Mouse (Mus musculus) CH12.LX (cell line): ENCODE data around the gene Agps. TPM values are rescaled to one million over a fixed set of nuclear protein-coding genes. Genes with fewer than 3 reads are reported as not detected.

Source experiments
- DNase-seq: peaks from one replicate; pipeline ENCODE4 v3.0.0-alpha.2; 2013; ENCODE audit errors: extremely low read depth
- H3K27ac ChIP-seq: 2 replicates; pipeline ENCODE4 v1.5.1; 2012; ENCODE audit warnings: low read depth, mild to moderate bottlenecking, control low read depth, moderate library complexity; ENCODE audit not compliant: insufficient read depth
- H3K27me3 ChIP-seq: replicated peaks from 2 replicates; pipeline ENCODE3; 2012; ENCODE audit warnings: inconsistent platforms
- H3K36me3 ChIP-seq, 2 experiments: replicated peaks in 1 of 2; 2 replicates each; pipeline versions ENCODE3 to v1.6.1; 2012; ENCODE audit warnings: inconsistent platforms in 1 of 2, low read length in 1 of 2, mild to moderate bottlenecking in 1 of 2, mixed read lengths in 1 of 2, moderate library complexity in 1 of 2; ENCODE audit not compliant: control insufficient read depth in 1 of 2, insufficient read depth in 1 of 2
- H3K4me1 ChIP-seq, 2 experiments: 2 replicates each; pipeline ENCODE4 v1.6.1; 2012; ENCODE audit warnings: inconsistent platforms in 1 of 2, moderate library complexity in 1 of 2; ENCODE audit not compliant: insufficient read depth in 2 of 2, control insufficient read depth in 1 of 2
- H3K4me2 ChIP-seq: 2 replicates; pipeline ENCODE4 v1.6.1; 2012; ENCODE audit warnings: low read depth, mild to moderate bottlenecking, control low read depth; ENCODE audit not compliant: poor library complexity, insufficient read depth, severe bottlenecking
- H3K4me3 ChIP-seq, 3 experiments: fragments of 150-350 bp in 1 of 3; sonication (generic) in 1 of 3; replicated peaks in 1 of 3; 2 replicates each; pipeline versions ENCODE3 to v1.5.1; 2011 to 2012; ENCODE audit warnings: low read depth in 2 of 3, low read length in 2 of 3, mild to moderate bottlenecking in 2 of 3, moderate library complexity in 2 of 3, control low read depth in 1 of 3, improper control_type of control experiment in 1 of 3, inconsistent platforms in 1 of 3, mixed read lengths in 1 of 3; ENCODE audit not compliant: poor library complexity in 1 of 3
- H3K79me2 ChIP-seq: replicated peaks from 2 replicates; pipeline ENCODE4 v1.6.1; 2012; ENCODE audit warnings: mild to moderate bottlenecking, moderate library complexity; ENCODE audit not compliant: control insufficient read depth, poor library complexity, insufficient read depth, severe bottlenecking; ENCODE audit errors: extremely low read depth
- H3K9ac ChIP-seq: 2 replicates; pipeline ENCODE4 v1.6.1; 2012; ENCODE audit warnings: low read depth, mild to moderate bottlenecking, control low read depth, moderate library complexity; ENCODE audit not compliant: insufficient read depth
- H3K9me3 ChIP-seq: replicated peaks from 2 replicates; pipeline ENCODE3; 2012; ENCODE audit warnings: low read length, inconsistent platforms, mixed read lengths
- BHLHE40 ChIP-seq: IDR thresholded peaks from 2 replicates; pipeline ENCODE4 v1.6.1; 2011; ENCODE audit warnings: mild to moderate bottlenecking, low read depth, low read length, improper control_type of control experiment
- CHD1 ChIP-seq: IDR thresholded peaks from 2 replicates; pipeline ENCODE4 v1.6.1; 2012; ENCODE audit warnings: low read depth, low read length, improper control_type of control experiment, inconsistent platforms
- E2F4 ChIP-seq: IDR thresholded peaks from 2 replicates; pipeline ENCODE4 v1.6.1; 2011; ENCODE audit warnings: low read depth, low read length, improper control_type of control experiment; ENCODE audit not compliant: insufficient replicate concordance
- ELF1 ChIP-seq: IDR thresholded peaks from 2 replicates; pipeline ENCODE4 v1.6.1; 2014; ENCODE audit warnings: low read depth, mild to moderate bottlenecking, inconsistent platforms, low read length, improper control_type of control experiment
- EP300 ChIP-seq: IDR thresholded peaks from 2 replicates; pipeline ENCODE4 v1.6.1; 2011; ENCODE audit warnings: low read length, improper control_type of control experiment
- ETS1 ChIP-seq: conservative IDR thresholded peaks from 2 replicates; pipeline ENCODE4 v1.6.1; 2012; ENCODE audit warnings: low read depth, mild to moderate bottlenecking, inconsistent platforms, low read length, improper control_type of control experiment, moderate library complexity
- GABPA ChIP-seq: IDR thresholded peaks from 2 replicates; pipeline ENCODE4 v1.6.1; 2012; ENCODE audit warnings: low read depth, low read length, improper control_type of control experiment, inconsistent platforms; ENCODE audit not compliant: insufficient replicate concordance
- HCFC1 ChIP-seq: IDR thresholded peaks from 2 replicates; pipeline ENCODE4 v1.6.1; 2012; ENCODE audit warnings: low read depth, mild to moderate bottlenecking, inconsistent platforms, low read length, improper control_type of control experiment
- IRF4 ChIP-seq: IDR thresholded peaks from 2 replicates; pipeline ENCODE4 v1.6.1; 2014; ENCODE audit warnings: low read depth, mild to moderate bottlenecking, inconsistent platforms, low read length, improper control_type of control experiment
- JUN ChIP-seq: IDR thresholded peaks from 2 replicates; pipeline ENCODE4 v1.6.1; 2011; ENCODE audit warnings: low read depth, mild to moderate bottlenecking, low read length, improper control_type of control experiment, moderate library complexity; ENCODE audit not compliant: insufficient read depth
- KAT2A ChIP-seq: IDR thresholded peaks from 2 replicates; pipeline ENCODE4 v1.6.1; 2012; ENCODE audit warnings: low read length, improper control_type of control experiment, inconsistent platforms; ENCODE audit not compliant: insufficient replicate concordance
- MAFK ChIP-seq: IDR thresholded peaks from 2 replicates; pipeline ENCODE4 v1.6.1; 2011; ENCODE audit warnings: low read length, improper control_type of control experiment; ENCODE audit not compliant: insufficient replicate concordance
- MEF2A ChIP-seq: IDR thresholded peaks from 2 replicates; pipeline ENCODE4 v1.6.1; 2014; ENCODE audit warnings: low read depth, mild to moderate bottlenecking, inconsistent platforms, low read length, improper control_type of control experiment, borderline replicate concordance
- MXI1 ChIP-seq: IDR thresholded peaks from 2 replicates; pipeline ENCODE4 v1.6.1; 2011; ENCODE audit warnings: mild to moderate bottlenecking, low read depth, low read length, improper control_type of control experiment
- NELFE ChIP-seq: IDR thresholded peaks from 2 replicates; pipeline ENCODE4 v1.6.1; 2011; ENCODE audit warnings: low read depth, low read length, improper control_type of control experiment
- NRF1 ChIP-seq: IDR thresholded peaks from 2 replicates; pipeline ENCODE4 v1.6.1; 2014; ENCODE audit warnings: low read depth, mild to moderate bottlenecking, inconsistent platforms, low read length, improper control_type of control experiment, moderate library complexity
- PAX5 ChIP-seq: IDR thresholded peaks from 2 replicates; pipeline ENCODE4 v1.6.1; 2012; ENCODE audit warnings: low read length, inconsistent platforms, mixed read lengths
- POLR2A ChIP-seq: IDR thresholded peaks from 2 replicates; pipeline ENCODE4 v1.6.1; 2011; ENCODE audit warnings: low read depth, mild to moderate bottlenecking, improper control_type of control experiment, low read length
- RAD21 ChIP-seq: IDR thresholded peaks from 2 replicates; pipeline ENCODE4 v1.6.1; 2011; ENCODE audit warnings: low read depth, mild to moderate bottlenecking, low read length, improper control_type of control experiment, moderate library complexity
- RCOR1 ChIP-seq: conservative IDR thresholded peaks from 2 replicates; pipeline ENCODE4 v1.6.1; 2012; ENCODE audit warnings: low read depth, mild to moderate bottlenecking, inconsistent platforms, low read length, improper control_type of control experiment
- SIN3A ChIP-seq: IDR thresholded peaks from 2 replicates; pipeline ENCODE4 v1.6.1; 2012; ENCODE audit warnings: low read length, improper control_type of control experiment, inconsistent platforms
- TBP ChIP-seq: conservative IDR thresholded peaks from 2 replicates; pipeline ENCODE4 v1.6.1; 2011; ENCODE audit warnings: low read depth, low read length, improper control_type of control experiment
- TCF12 ChIP-seq: IDR thresholded peaks from 2 replicates; pipeline ENCODE4 v1.6.1; 2014; ENCODE audit warnings: low read depth, mild to moderate bottlenecking, inconsistent platforms, low read length, improper control_type of control experiment
- ZKSCAN1 ChIP-seq: IDR thresholded peaks from 2 replicates; pipeline ENCODE4 v1.6.1; 2012; ENCODE audit warnings: low read depth, inconsistent platforms, low read length, improper control_type of control experiment, borderline replicate concordance
- ZNF384 ChIP-seq: IDR thresholded peaks from 2 replicates; pipeline ENCODE4 v1.6.1; 2012; ENCODE audit warnings: low read depth, low read length, improper control_type of control experiment, inconsistent platforms
- dilution Hi-C: fragments of 300-500 bp; cut with MboI; formaldehyde crosslinking; loops from 2 replicates; pipeline ENCODE4 v1.14.3; 2020; ENCODE audit warnings: low sequenced_read_pairs; ENCODE audit not compliant: extremely low pct_unique_long_range_greater_than_20kb, extremely low pct_ligation_motif_present
- in situ Hi-C: fragments of 300-500 bp; cut with MboI; formaldehyde crosslinking; loops from 3 replicates; pipeline ENCODE4 v1.14.3; 2019; ENCODE audit warnings: low sequenced_read_pairs, low pct_ligation_motif_present, low pct_unique_long_range_greater_than_20kb, mixed read lengths
- polyA plus RNA-seq: library from polyadenylated mRNA; unstranded; fragments of >175 nt; gene quantifications from 2 replicates; pipeline ENCODE4 v1.2.1, GENCODE M21; 2012; ENCODE audit warnings: low read depth; ENCODE audit not compliant: insufficient read length
- total RNA-seq, 2 experiments: library from RNA; depleted of rRNA; stranded (reverse); fragments of 300-350 nt in 1 of 2; fragments of >200 nt in 1 of 2; gene quantifications; 2 replicates each; pipeline ENCODE4 v1.2.3; 2012 to 2014

Agps gene
- total and polyA plus RNA-seq, 3 experiments = 38.6 to 67.7 (median 49.3) TPM

GRCm38 (mm10) chr2:75805767-75806166 lies 26.2 kb upstream of the Agps start:
- Histone ChIP-seq H3K9ac (no peak overlapping the region), H3K27me3 (no peaks in the 10 kb centered on the region), H3K4me3 (no peak overlapping the region), H3K36me3 (no peaks in the 10 kb centered on the region), H3K4me1 (0 out of 4 replicates have a peak, but pooled peaks cover 0 to 6% of the 10 kb centered on the region in 2 experiments), H3K27ac (no peak overlapping the region), H3K79me2 (no peaks in the 10 kb centered on the region), H3K4me2 (no peak overlapping the region), H3K9me3 (no peaks in the 10 kb centered on the region)
- in situ Hi-C loops (no loop called here), dilution Hi-C loops (no loop called here)
- DNase-seq = no peak
- no peak for TF ChIP-seq NRF1
- TF ChIP-seq KAT2A = no peak
- TF ChIP-seq TBP = no peak
- no peak for TF ChIP-seq GABPA
- TF ChIP-seq MEF2A = no peak
- no peak for TF ChIP-seq BHLHE40
- TF ChIP-seq ZKSCAN1 = no peak
- no peak for TF ChIP-seq ETS1
- no peak for TF ChIP-seq HCFC1
- TF ChIP-seq MAFK = no peak
- TF ChIP-seq RCOR1 = no peak
- no peak for TF ChIP-seq NELFE
- no peak for TF ChIP-seq TCF12
- no peak for TF ChIP-seq IRF4
- TF ChIP-seq EP300 = no peak
- TF ChIP-seq RAD21 = no peak
- TF ChIP-seq CHD1 = no peak
- no peak for TF ChIP-seq POLR2A
- TF ChIP-seq, all 38 proteins: peak for 0

DNA sequence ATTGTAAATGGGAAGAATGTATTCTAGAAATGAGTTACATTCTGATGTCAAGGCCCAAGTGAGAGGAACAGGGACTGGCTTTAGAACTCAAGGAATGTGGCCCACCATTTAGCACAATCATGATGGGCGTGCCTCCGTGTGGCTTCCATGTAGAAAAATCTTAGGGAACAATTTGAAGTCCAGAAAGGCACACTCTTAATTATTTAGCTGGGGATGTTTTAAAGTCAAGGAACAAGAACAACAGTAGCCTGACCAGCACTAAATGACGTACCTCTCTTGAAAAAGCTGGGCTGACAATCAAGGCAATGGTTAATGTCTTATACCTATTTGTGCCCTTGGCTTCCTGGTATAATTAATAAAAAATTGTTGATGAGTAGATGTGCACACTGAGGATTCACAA lies 25.1 kb upstream of the Agps start:
- TF ChIP-seq CHD1 (no peak), ELF1 (no peak), MAFK (no peak), RAD21 (no peak), E2F4 (no peak), HCFC1 (no peak), ZNF384 (no peak), SIN3A (no peak), TBP (no peak), MXI1 (no peak), JUN (no peak), EP300 (no peak), PAX5 (no peak), RCOR1 (no peak)
- H3K9ac ChIP-seq = no peak overlapping the region
- H3K36me3 ChIP-seq = no peaks in the 10 kb centered on the region
- no peaks in the 10 kb centered on the region for H3K27me3 ChIP-seq
- 0 out of 4 replicates have a peak, but pooled peaks cover 0 to 6% of the 10 kb centered on the region in 2 experiments for H3K4me1 ChIP-seq
- no peak overlapping the region for H3K27ac ChIP-seq
- no peak overlapping the region for H3K4me2 ChIP-seq
- dilution Hi-C loops (no loop called here), in situ Hi-C loops (no loop called here)
- DNase-seq = no peak
- no peaks in the 10 kb centered on the region for H3K79me2 ChIP-seq
- no peak overlapping the region for H3K4me3 ChIP-seq
- H3K9me3 ChIP-seq = no peaks in the 10 kb centered on the region
